In genomic region chr12:25534620-25534950, GRCm38 (mm10) we compare ENCODE assay signal across 16 mouse cellular contexts.
DNase-seq lines count a peak whose midpoint lies in the region; ATAC-seq lines count a peak whose summit lies in the region.
"Had no signal": no experiment of that assay in that cellular context is flagged by ENCODE, and none has a peak within 500 bp of the region (broad histone marks: within the 10 kb centered on the region; RNA-seq: fewer than 3 reads in every experiment).

No protein-coding gene starts in this region.

- WGBS in heart, embryonic 14.5 days: 66% methylated on average over 5 of the region's 5 CpGs
- 55% methylated on average over 5 of the region's 5 CpGs for WGBS in embryonic facial prominence, embryonic 11.5 days
- WGBS in limb, embryonic 12.5 days: 11% methylated on average over 5 of the region's 5 CpGs

- no peaks in the 10 kb centered on the region for H3K27me3 ChIP-seq in heart, embryonic 14.5 days (ENCODE audit: control insufficient read depth, insufficient read depth, low read length)
- H3K27me3 ChIP-seq in embryonic facial prominence, embryonic 11.5 days (ENCODE audit: control insufficient read depth, insufficient read depth, low read length): no peaks in the 10 kb centered on the region
- H3K27me3 ChIP-seq in limb, embryonic 12.5 days: no peaks in the 10 kb centered on the region
- H3K27me3 ChIP-seq: forebrain, embryonic 13.5 days; midbrain, embryonic 13.5 days had no signal

- no peak overlapping the region for H3K9ac ChIP-seq in heart, embryonic 14.5 days (ENCODE audit: low read length)
- H3K9ac ChIP-seq in embryonic facial prominence, embryonic 11.5 days (replicated peaks; ENCODE audit: low read length): no peak overlapping the region
- H3K9ac ChIP-seq in limb, embryonic 12.5 days (replicated peaks): no peak overlapping the region
- H3K9ac ChIP-seq: forebrain, embryonic 13.5 days; liver, embryonic 14.5 days; midbrain, embryonic 13.5 days had no signal

- peak overlapping the region; percentile 8 to 31; a peak in 1 of 4 replicates for H3K27ac ChIP-seq in heart, embryonic 14.5 days (replicated peaks in 1 of 2; ENCODE audit: control insufficient read depth in 1 of 2, insufficient read depth in 1 of 2, low read depth in 2 of 2, low read length in 2 of 2)
- H3K27ac ChIP-seq in embryonic facial prominence, embryonic 11.5 days (replicated peaks; ENCODE audit: low read depth, low read length): peak overlapping the region; percentile 56; the same call in 1 of the 2 replicates
- peak overlapping the region; percentile 83 for H3K27ac ChIP-seq in limb, embryonic 12.5 days
- H3K27ac ChIP-seq: forebrain, embryonic 13.5 days; hindbrain, postnatal 0 days; layer of hippocampus, adult 2 months; liver, embryonic 14.5 days; midbrain, embryonic 13.5 days had no signal

- no peak for ATAC-seq in heart, embryonic 14.5 days (ENCODE audit: insufficient number of reproducible peaks, insufficient read depth, low FRiP score, low read depth)
- ATAC-seq in embryonic facial prominence, embryonic 11.5 days (replicated peaks; ENCODE audit: insufficient number of reproducible peaks, low FRiP score, low TSS enrichment, low read depth): 0 out of 2 replicates have a peak, but pooled peaks have one; percentile 23
- peak; percentile 61; the same call in 1 of the 2 replicates for ATAC-seq in limb, embryonic 12.5 days (ENCODE audit: insufficient number of reproducible peaks, insufficient read depth, low FRiP score, low TSS enrichment, low read depth)
- ATAC-seq: forebrain, embryonic 13.5 days; hindbrain, postnatal 0 days; midbrain, embryonic 13.5 days had no signal

- peaks cover 6 to 27% of the 10 kb centered on the region in 2 experiments; a peak in 3 of 4 replicates for H3K4me1 ChIP-seq in heart, embryonic 14.5 days (ENCODE audit: control insufficient read depth in 2 of 2, insufficient read depth in 2 of 2, low read length in 2 of 2)
- H3K4me1 ChIP-seq in embryonic facial prominence, embryonic 11.5 days (ENCODE audit: control insufficient read depth, insufficient read depth, low read length): no peaks in the 10 kb centered on the region; the same call in 1 of the 2 replicates
- peaks cover 32% of the 10 kb centered on the region for H3K4me1 ChIP-seq in limb, embryonic 12.5 days (replicated peaks)
- H3K4me1 ChIP-seq: forebrain, embryonic 13.5 days; midbrain, embryonic 13.5 days had no signal

- H3K36me3 ChIP-seq in heart, embryonic 14.5 days (ENCODE audit: control insufficient read depth, insufficient read depth, low read length): no peaks in the 10 kb centered on the region
- no peaks in the 10 kb centered on the region for H3K36me3 ChIP-seq in embryonic facial prominence, embryonic 11.5 days (replicated peaks; ENCODE audit: control insufficient read depth, insufficient read depth, low read depth, low read length)
- H3K36me3 ChIP-seq in limb, embryonic 12.5 days: no peaks in the 10 kb centered on the region
- H3K36me3 ChIP-seq: midbrain, embryonic 13.5 days had no signal

- no peak overlapping the region for H3K4me3 ChIP-seq in heart, embryonic 14.5 days (ENCODE audit: control insufficient read depth in 1 of 2, insufficient read depth in 1 of 2, low read depth in 1 of 2, low read length in 2 of 2)
- no peak overlapping the region for H3K4me3 ChIP-seq in embryonic facial prominence, embryonic 11.5 days (ENCODE audit: low read depth, low read length)
- no peak overlapping the region for H3K4me3 ChIP-seq in limb, embryonic 12.5 days (replicated peaks)
- H3K4me3 ChIP-seq: forebrain, embryonic 13.5 days; layer of hippocampus, adult 2 months; midbrain, embryonic 13.5 days had no signal

- H3K9me3 ChIP-seq in heart, embryonic 14.5 days (ENCODE audit: control insufficient read depth, low read length): no peaks in the 10 kb centered on the region
- no peaks in the 10 kb centered on the region for H3K9me3 ChIP-seq in embryonic facial prominence, embryonic 11.5 days (replicated peaks; ENCODE audit: control insufficient read depth, low read length)
- no peaks in the 10 kb centered on the region for H3K9me3 ChIP-seq in limb, embryonic 12.5 days
- H3K9me3 ChIP-seq: forebrain, embryonic 13.5 days; midbrain, embryonic 13.5 days had no signal

- no peak overlapping the region for H3K4me2 ChIP-seq in heart, embryonic 14.5 days (ENCODE audit: low read length)
- H3K4me2 ChIP-seq in embryonic facial prominence, embryonic 11.5 days (ENCODE audit: low read depth, low read length): no peak overlapping the region
- no peak overlapping the region for H3K4me2 ChIP-seq in limb, embryonic 12.5 days
- H3K4me2 ChIP-seq: forebrain, embryonic 13.5 days; midbrain, embryonic 13.5 days had no signal

- DNase-seq in heart, adult 9 months (ENCODE audit: low spot score in 2 of 2): no peak
- DNase-seq in embryo, embryonic 10 days (ENCODE audit: low spot score): peak; percentile 16
- DNase-seq in embryonic facial prominence, embryonic 11.5 days (ENCODE audit: low spot score): peak; percentile 30
- no peak for DNase-seq in urinary bladder, postnatal 14 days (ENCODE audit: low spot score)
- DNase-seq in yolk sac, embryonic 10.5 days (ENCODE audit: low spot score): no peak
- DNase-seq: adrenal gland, postnatal 10 days; cerebellum, adult 8-10 months; lung, postnatal 14 days; right cerebral cortex, postnatal 25 days had no signal

Comparison
In these comparisons a context has a peak if more than half of its experiments do, and no peak if none do; other contexts are left out.
1. H3K27ac ChIP-seq: peak in every context shown above with its lines; median percentile 83 in limb, embryonic 12.5 days; 56 in embryonic facial prominence, embryonic 11.5 days; 20 in heart, embryonic 14.5 days.
2. DNase-seq: peak in embryo, embryonic 10 days (single experiment) and embryonic facial prominence, embryonic 11.5 days (single experiment); none in heart, adult 9 months (0 of 2), urinary bladder, postnatal 14 days (single experiment) and yolk sac, embryonic 10.5 days (single experiment).